Mouse (Mus musculus): Measurements from ENCODE around the gene Ikzf5. TPM values are rescaled to one million over a fixed set of nuclear protein-coding genes. Genes with fewer than 3 reads are reported as not detected.

The Ikzf5 gene
- polyA plus RNA-seq (2015; fragmentation: Nextera tagmentation; extraction: Ambion mirVana) = 5.7 and 7.8 TPM in 2 replicates

DNA sequence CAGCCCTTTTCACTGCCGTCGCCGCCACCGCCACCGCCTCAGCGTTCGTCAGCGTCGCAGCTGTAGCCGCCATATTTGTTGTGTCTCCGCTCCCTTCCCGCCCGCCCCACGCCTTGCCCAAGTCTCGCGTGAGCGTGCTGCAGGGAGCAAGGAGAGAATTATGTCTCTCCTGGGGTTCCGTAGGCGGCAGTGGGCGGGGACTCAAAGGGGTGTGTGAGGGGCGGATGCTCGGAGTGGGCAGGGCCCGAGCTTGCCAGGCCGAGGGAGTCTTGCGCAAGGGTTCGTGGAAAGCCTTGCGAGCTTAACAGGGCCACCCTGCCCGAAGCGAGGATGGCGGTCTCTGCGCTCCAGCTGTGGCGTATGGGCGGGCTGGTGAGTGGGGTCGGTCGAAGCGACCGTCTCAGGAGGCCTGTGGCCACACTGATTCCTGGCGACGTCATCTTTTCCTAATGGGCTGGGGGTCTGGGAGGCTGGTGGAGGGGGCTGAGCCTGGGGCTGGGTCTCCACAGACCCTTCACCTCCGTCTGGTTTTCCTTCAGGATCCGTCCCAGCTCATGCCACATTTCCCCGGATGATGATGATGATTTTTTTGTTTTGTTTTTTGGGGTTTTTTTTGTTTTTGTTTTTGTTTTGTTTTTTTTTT is at the start of gene Ikzf5, which contains the start of gene Acadsb:
Gene Ikzf5 (minus strand): TSS at position 106 of the 643 bp plus-strand sequence.
Gene Acadsb (plus strand): TSS at position 186 of the 643 bp plus-strand sequence.

DNA sequence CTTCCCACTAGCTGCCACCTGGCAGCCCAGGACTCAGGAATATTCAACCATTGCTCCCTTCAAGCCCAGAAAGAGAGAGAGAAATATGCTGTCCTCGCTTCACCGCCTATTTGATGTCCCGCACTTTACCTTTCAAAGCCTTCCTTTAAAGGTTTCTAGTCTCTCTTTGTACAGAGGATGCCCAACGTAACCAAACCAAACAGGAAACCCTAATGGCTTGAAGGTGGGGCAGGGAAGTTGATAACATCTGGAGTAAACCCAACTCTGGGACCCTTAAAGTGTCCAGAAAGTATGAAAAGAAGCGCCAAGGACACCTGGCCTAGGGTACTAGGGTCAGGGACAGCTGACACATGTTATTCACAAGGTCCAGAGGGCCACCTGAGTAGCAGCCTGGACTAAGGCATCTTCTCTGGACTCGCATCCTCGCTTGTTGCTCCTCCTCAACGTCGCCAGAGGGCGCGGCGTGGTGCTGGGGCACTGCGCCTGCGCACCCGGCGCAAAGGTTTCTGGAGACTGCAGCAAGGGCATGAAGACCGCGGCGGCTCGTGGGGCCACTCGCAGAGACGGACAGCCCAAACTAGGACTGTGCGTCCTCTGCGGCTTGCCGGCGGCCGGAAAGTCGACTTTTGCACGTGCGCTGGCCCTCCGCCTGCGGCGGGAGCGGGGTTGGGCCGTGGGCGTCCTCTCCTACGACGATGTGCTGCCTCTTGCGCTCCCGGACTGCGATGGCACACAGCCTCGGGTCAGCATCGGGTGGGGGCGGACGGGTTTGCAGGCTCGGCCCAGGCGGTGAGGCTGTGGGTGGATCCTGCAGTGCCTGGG is 39.5 kb downstream of the Ikzf5 start, which contains the start of gene Pstk:
Gene Pstk (plus strand): TSS at position 494 of the 822 bp plus-strand sequence.

DNA sequence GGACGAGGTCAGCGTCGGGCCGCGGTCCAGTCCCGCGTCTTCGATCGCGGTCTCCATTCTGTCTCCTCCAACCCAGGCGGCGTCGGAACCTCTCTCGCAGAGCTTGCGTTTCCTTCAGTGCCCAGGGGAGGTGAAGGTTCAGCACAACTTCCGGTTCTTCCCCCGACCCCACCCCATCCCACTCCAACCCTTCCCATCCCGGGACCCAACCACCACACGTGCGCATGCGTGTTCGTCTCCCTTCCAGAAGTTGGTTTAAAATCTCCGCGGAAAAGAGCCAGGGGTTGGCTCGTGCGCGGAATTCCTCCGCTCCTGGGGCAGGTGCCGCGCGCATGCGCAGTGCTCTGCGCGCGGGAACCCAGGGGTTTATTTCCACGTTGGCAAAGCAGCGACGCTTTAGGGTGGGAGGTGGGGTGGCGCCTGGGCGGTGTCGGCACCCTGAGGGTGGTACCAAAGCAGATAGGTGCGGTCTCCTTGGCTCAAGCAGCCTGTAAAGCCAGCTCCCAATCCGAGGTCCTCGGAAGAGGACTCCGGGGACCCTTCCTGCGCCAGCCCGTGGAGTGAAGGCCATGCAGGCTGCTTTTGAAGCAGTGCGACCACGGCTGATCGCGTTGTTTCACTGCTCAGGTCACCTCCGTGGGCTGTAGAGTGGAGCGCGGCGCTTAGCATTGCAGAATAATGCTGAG is 47.6 kb downstream of the Ikzf5 start, which contains the start of gene 2310057M21Rik:
Gene 2310057M21Rik (minus strand): TSS at position 145 of the 686 bp plus-strand sequence.

Other genes with a start within 250 kb of the Ikzf5 start
- gene 5430419D17Rik, start 236.1 kb downstream of the Ikzf5 start, polyA plus RNA-seq (2015; fragmentation: Nextera tagmentation; extraction: Ambion mirVana) = not detected in 2 replicates
- gene Cuzd1, start 88.2 kb downstream of the Ikzf5 start, polyA plus RNA-seq (2015; fragmentation: Nextera tagmentation; extraction: Ambion mirVana) = 0.05 and 0.18 TPM in 2 replicates
- not detected in 2 replicates for gene Fam24b, start 81.0 kb downstream of the Ikzf5 start, polyA plus RNA-seq (2015; fragmentation: Nextera tagmentation; extraction: Ambion mirVana)
- not detected in 2 replicates for gene Fam24a, start 76.7 kb downstream of the Ikzf5 start, polyA plus RNA-seq (2015; fragmentation: Nextera tagmentation; extraction: Ambion mirVana)
- 14.3 and 16.4 TPM in 2 replicates for gene 2310057M21Rik, start 47.8 kb downstream of the Ikzf5 start, polyA plus RNA-seq (2015; fragmentation: Nextera tagmentation; extraction: Ambion mirVana)
- gene Pstk, start 39.4 kb downstream of the Ikzf5 start, polyA plus RNA-seq (2015; fragmentation: Nextera tagmentation; extraction: Ambion mirVana) = 66.0 and 78.8 TPM in 2 replicates
- gene Acadsb, start 80 bp upstream of the Ikzf5 start, polyA plus RNA-seq (2015; fragmentation: Nextera tagmentation; extraction: Ambion mirVana) = 92.8 and 98.1 TPM in 2 replicates
- not detected in 2 replicates for gene Hmx3, start 132.3 kb upstream of the Ikzf5 start, polyA plus RNA-seq (2015; fragmentation: Nextera tagmentation; extraction: Ambion mirVana)
- not detected in 2 replicates for gene Hmx2, start 138.3 kb upstream of the Ikzf5 start, polyA plus RNA-seq (2015; fragmentation: Nextera tagmentation; extraction: Ambion mirVana)
- gene Bub3, start 149.7 kb upstream of the Ikzf5 start, polyA plus RNA-seq (2015; fragmentation: Nextera tagmentation; extraction: Ambion mirVana) = 84.2 and 85.7 TPM in 2 replicates